In the genomic region with DNA sequence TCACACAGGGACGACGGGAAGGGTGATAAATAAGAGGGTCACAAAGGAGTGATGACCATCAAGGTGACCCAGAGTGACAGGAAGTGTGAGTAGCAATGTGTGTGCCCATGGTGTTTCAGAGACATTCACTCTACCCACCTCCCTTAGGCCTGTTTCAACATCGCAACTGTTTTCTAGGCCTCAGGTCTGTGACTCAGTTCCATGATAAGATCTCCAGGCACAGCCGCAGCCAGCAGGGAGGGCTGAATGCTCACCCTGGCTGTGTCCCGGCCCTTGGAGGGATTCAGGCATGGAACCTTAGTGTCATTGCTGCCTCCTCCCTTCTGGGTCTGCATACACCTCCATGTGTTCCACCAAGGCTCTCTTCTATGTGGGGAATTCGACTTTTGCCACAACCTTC, we compare ENCODE assay signal across 35 mouse cellular contexts. TPM values are rescaled to one million over a fixed set of nuclear protein-coding genes. Genes with fewer than 3 reads are reported as not detected.
A peak's percentile ranks its signal among the peaks of the same experiment; 100 is the strongest.
DNase-seq lines count a peak whose midpoint lies in the region; ATAC-seq and TF ChIP-seq lines count a peak whose summit lies in the region.
"Had no signal": no experiment of that assay in that cellular context is flagged by ENCODE, and none has a peak within 500 bp of the region (broad histone marks: within the 10 kb centered on the region; RNA-seq: fewer than 3 reads in every experiment).

No protein-coding gene starts in this region.

- peak overlapping the region; percentile 22; the same call in 1 of the 2 replicates for H3K4me3 ChIP-seq in G1E (ENCODE audit: low read depth, low read length)
- H3K4me3 ChIP-seq: forebrain, embryonic 13.5 days; hindbrain, embryonic 12.5 days; intestine, embryonic 15.5 days; myocyte; neural tube, embryonic 12.5 days had no signal

- H3K27me3 ChIP-seq in G1E (ENCODE audit: insufficient read depth, low read length): peaks cover 10% of the 10 kb centered on the region
- H3K27me3 ChIP-seq: forebrain, embryonic 13.5 days; hindbrain, embryonic 12.5 days; intestine, embryonic 15.5 days; neural tube, embryonic 12.5 days had no signal

- no peaks in the 10 kb centered on the region for H3K36me3 ChIP-seq in G1E (replicated peaks)
- H3K36me3 ChIP-seq: hindbrain, embryonic 12.5 days; intestine, embryonic 15.5 days; neural tube, embryonic 12.5 days had no signal

- no peak for TF ChIP-seq CTCF in G1E (IDR thresholded peaks at IDR 0.05; ENCODE audit: low read depth, low read length)

- no peaks in the 10 kb centered on the region for H3K9me3 ChIP-seq in G1E (replicated peaks)
- H3K9me3 ChIP-seq: forebrain, embryonic 13.5 days; hindbrain, embryonic 12.5 days; intestine, embryonic 15.5 days; neural tube, embryonic 12.5 days had no signal

- peaks cover 29% of the 10 kb centered on the region for H3K4me1 ChIP-seq in G1E (ENCODE audit: insufficient read depth, low read depth, low read length)
- H3K4me1 ChIP-seq: forebrain, embryonic 13.5 days; hindbrain, embryonic 12.5 days; intestine, embryonic 15.5 days; neural tube, embryonic 12.5 days had no signal

- peak; percentile 67 for DNase-seq in urinary bladder, postnatal 14 days (ENCODE audit: low spot score)
- DNase-seq in urinary bladder, adult 2 months (ENCODE audit: low spot score): no peak
- DNase-seq in G1E (ENCODE audit: low spot score): no peak
- no peak for DNase-seq in right cerebral cortex, adult 18-20 months
- DNase-seq in spleen, postnatal 14 days (ENCODE audit: low spot score in 2 of 2): no peak
- DNase-seq: adrenal gland, postnatal 36 days; cerebellum, adult 18-20 months; cerebellum, postnatal 10 days; gastrocnemius, postnatal 25 days; heart, adult 11 months; heart, postnatal 36 days; kidney, adult 2 months; kidney, postnatal 10 days; layer of hippocampus, postnatal 36 days; liver; lung, adult 2 months; lung, postnatal 10 days; right cerebral cortex, postnatal 14 days; thymus, adult 18-20 months; thymus, postnatal 25 days had no signal

- ATAC-seq in G1E (ENCODE audit: extremely low read depth, insufficient number of reproducible peaks, low FRiP score, poor library complexity, severe bottlenecking): peak; percentile 25
- 0 out of 2 replicates have a peak, but pooled peaks have one; percentile 26 for ATAC-seq in erythroid progenitor cell, adult 5-6 weeks (replicated peaks; ENCODE audit: low FRiP score, poor library complexity, severe bottlenecking)
- no peak for ATAC-seq in frontal cortex, adult (ENCODE audit: low TSS enrichment)
- ATAC-seq: forebrain, embryonic 13.5 days; hindbrain, postnatal 0 days; intestine, embryonic 15.5 days had no signal

RNA-seq across cellular contexts. Expression of gene Aqp3, which starts 19.3 kb away (rescaled TPM):
- polyA plus RNA-seq in urinary bladder, adult 2 months (2012; rRNA removed): 516 and 601 TPM in 2 replicates
- total RNA-seq in G1E (2014; fragmentation: Nextera tagmentation): not detected in 2 replicates
- total RNA-seq in G1E (2017): 0.76 and 0.98 TPM in 2 replicates
- 1.1 and 1.9 TPM in 2 replicates for polyA plus RNA-seq in G1E (2012)
- total RNA-seq in erythroid progenitor cell, adult 5-6 weeks (2015; ENCODE audit: low replicate concordance): not detected in 2 replicates
- total RNA-seq in erythroid progenitor cell, adult 5-6 weeks (2017; ENCODE audit: low replicate concordance): 0.26 TPM in 1 of 2 replicates, not detected in the other
- total RNA-seq: common myeloid progenitor, adult 5-6 weeks; gastrocnemius, adult 18-20 months; gastrocnemius, postnatal 25 days; heart, postnatal 36 days; layer of hippocampus, postnatal 36 days had no signal
- polyA plus RNA-seq: forebrain, embryonic 13.5 days; macrophage; myocyte had no signal

RNA-seq across cellular contexts. Expression of gene Aqp7, which starts 30.8 kb away (rescaled TPM):
- polyA plus RNA-seq in urinary bladder, adult 2 months (2012; rRNA removed): 1.6 and 2.4 TPM in 2 replicates
- total RNA-seq in G1E (2014; fragmentation: Nextera tagmentation) (not detected in 2 replicates), G1E (2017) (not detected in 2 replicates)
- not detected in 2 replicates for polyA plus RNA-seq in G1E (2012)
- not detected in 2 replicates for total RNA-seq in erythroid progenitor cell, adult 5-6 weeks (2015; ENCODE audit: low replicate concordance)
- not detected in 2 replicates for total RNA-seq in erythroid progenitor cell, adult 5-6 weeks (2017; ENCODE audit: low replicate concordance)
- total RNA-seq: common myeloid progenitor, adult 5-6 weeks; hindbrain, postnatal 0 days; layer of hippocampus, postnatal 36 days; midbrain, postnatal 0 days had no signal
- polyA plus RNA-seq: brain, embryonic 14.5 days; forebrain, embryonic 13.5 days; hindbrain, embryonic 12.5 days; limb, embryonic 11.5 days; macrophage; midbrain, embryonic 11.5 days; midbrain, postnatal 0 days; myocyte; neural tube, embryonic 12.5 days had no signal

RNA-seq across cellular contexts. Expression of gene Nol6, which starts 45.5 kb away (rescaled TPM):
- 25.9 and 29.9 TPM in 2 replicates for polyA plus RNA-seq in urinary bladder, adult 2 months (2012; rRNA removed)
- total RNA-seq in G1E (2014; fragmentation: Nextera tagmentation) (28.5 and 29.9 TPM in 2 replicates), G1E (2017) (14.8 and 15.9 TPM in 2 replicates)
- polyA plus RNA-seq in G1E (2012): 73.1 and 82.3 TPM in 2 replicates
- total RNA-seq in erythroid progenitor cell, adult 5-6 weeks (2015; ENCODE audit: low replicate concordance): 3.4 and 4.7 TPM in 2 replicates
- 1.8 and 3.5 TPM in 2 replicates for total RNA-seq in erythroid progenitor cell, adult 5-6 weeks (2017; ENCODE audit: low replicate concordance)

RNA-seq across cellular contexts. Expression of gene Ube2r2, which starts 56.8 kb away (rescaled TPM):
- polyA plus RNA-seq in urinary bladder, adult 2 months (2012; rRNA removed): 217 and 240 TPM in 2 replicates
- total RNA-seq in G1E (2014; fragmentation: Nextera tagmentation): 220 and 322 TPM in 2 replicates
- 35.7 and 44.8 TPM in 2 replicates for total RNA-seq in G1E (2017)
- polyA plus RNA-seq in G1E (2012): 40.8 and 40.9 TPM in 2 replicates
- total RNA-seq in erythroid progenitor cell, adult 5-6 weeks (2015; ENCODE audit: low replicate concordance): 108 and 121 TPM in 2 replicates
- 64.3 and 82.5 TPM in 2 replicates for total RNA-seq in erythroid progenitor cell, adult 5-6 weeks (2017; ENCODE audit: low replicate concordance)
